9 mouse cellular contexts compared by ENCODE assay signal in genomic region chr4:55711500-55712341, GRCm38 (mm10).
A peak's percentile ranks its signal among the peaks of the same experiment; 100 is the strongest.
DNase-seq lines count a peak whose midpoint lies in the region; ATAC-seq lines count a peak whose summit lies in the region.
"Had no signal": no experiment of that assay in that cellular context is flagged by ENCODE, and none has a peak within 500 bp of the region (broad histone marks: within the 10 kb centered on the region; RNA-seq: fewer than 3 reads in every experiment).

No protein-coding gene starts in this region.

- peak; percentile 68 for DNase-seq in left cerebral cortex, postnatal 4 days
- DNase-seq in left cerebral cortex, adult 9 months (ENCODE audit: low spot score in 2 of 2) = no peak
- DNase-seq in embryo, embryonic 10 days (ENCODE audit: low spot score) = peak; percentile 12
- peak; percentile 54 for DNase-seq in hindbrain, embryonic 14.5 days (ENCODE audit: low spot score)
- DNase-seq in midbrain, embryonic 14.5 days = peak; percentile 34
- no peak for DNase-seq in thymus, postnatal 10 days (ENCODE audit: low spot score in 2 of 2)
- no peak for DNase-seq in heart, postnatal 36 days
- no peak for DNase-seq in liver, embryonic 11.5 days (ENCODE audit: low spot score)

- H3K4me1 ChIP-seq in hindbrain, embryonic 14.5 days (replicated peaks; ENCODE audit: control insufficient read depth, insufficient read depth, low read length) = no peaks in the 10 kb centered on the region
- H3K4me1 ChIP-seq in midbrain, embryonic 14.5 days (ENCODE audit: control insufficient read depth, insufficient read depth, low read length) = no peaks in the 10 kb centered on the region
- H3K4me1 ChIP-seq in liver, embryonic 11.5 days (replicated peaks; ENCODE audit: control insufficient read depth, insufficient read depth, low read length) = no peaks in the 10 kb centered on the region

- H3K27me3 ChIP-seq in hindbrain, embryonic 14.5 days (ENCODE audit: control insufficient read depth, insufficient read depth, low read length) = no peaks in the 10 kb centered on the region
- H3K27me3 ChIP-seq in midbrain, embryonic 14.5 days (ENCODE audit: control insufficient read depth, insufficient read depth, low read length) = no peaks in the 10 kb centered on the region
- H3K27me3 ChIP-seq in liver, embryonic 11.5 days (replicated peaks; ENCODE audit: control insufficient read depth, insufficient read depth, low read length) = no peaks in the 10 kb centered on the region; the same call in 1 of the 2 replicates

- 34% methylated on average over 13 of the region's 13 CpGs for WGBS in hindbrain, embryonic 14.5 days
- WGBS in midbrain, embryonic 14.5 days = 45% methylated on average over 13 of the region's 13 CpGs
- WGBS in liver, embryonic 11.5 days = 55% methylated on average over 13 of the region's 13 CpGs

- no peaks in the 10 kb centered on the region for H3K36me3 ChIP-seq in hindbrain, embryonic 14.5 days (replicated peaks; ENCODE audit: control insufficient read depth, insufficient read depth)
- H3K36me3 ChIP-seq in midbrain, embryonic 14.5 days (ENCODE audit: control insufficient read depth, insufficient read depth, low read length) = no peaks in the 10 kb centered on the region
- H3K36me3 ChIP-seq in liver, embryonic 11.5 days (ENCODE audit: control insufficient read depth, insufficient read depth, low read length) = no peaks in the 10 kb centered on the region
- H3K36me3 ChIP-seq: G1E had no signal

- H3K27ac ChIP-seq in hindbrain, embryonic 14.5 days = no peak overlapping the region
- H3K27ac ChIP-seq in midbrain, embryonic 14.5 days (replicated peaks; ENCODE audit: low read depth, low read length) = no peak overlapping the region
- H3K27ac ChIP-seq in liver, embryonic 11.5 days (ENCODE audit: low read depth, low read length) = no peak overlapping the region

- no peak overlapping the region for H3K9ac ChIP-seq in hindbrain, embryonic 14.5 days
- no peak overlapping the region for H3K9ac ChIP-seq in midbrain, embryonic 14.5 days (replicated peaks; ENCODE audit: low read length)
- no peak overlapping the region for H3K9ac ChIP-seq in liver, embryonic 11.5 days (ENCODE audit: low read depth, low read length)

- no peak overlapping the region for H3K4me2 ChIP-seq in hindbrain, embryonic 14.5 days (replicated peaks)
- no peak overlapping the region for H3K4me2 ChIP-seq in midbrain, embryonic 14.5 days (ENCODE audit: low read length)
- no peak overlapping the region for H3K4me2 ChIP-seq in liver, embryonic 11.5 days

- no peaks in the 10 kb centered on the region for H3K9me3 ChIP-seq in hindbrain, embryonic 14.5 days (ENCODE audit: control insufficient read depth, low read length)
- H3K9me3 ChIP-seq in midbrain, embryonic 14.5 days (ENCODE audit: control insufficient read depth, low read length) = no peaks in the 10 kb centered on the region
- H3K9me3 ChIP-seq in liver, embryonic 11.5 days (ENCODE audit: control insufficient read depth, low read length) = no peaks in the 10 kb centered on the region

- no peak overlapping the region for H3K4me3 ChIP-seq in hindbrain, embryonic 14.5 days (replicated peaks; ENCODE audit: low read length)
- no peak overlapping the region for H3K4me3 ChIP-seq in midbrain, embryonic 14.5 days (replicated peaks; ENCODE audit: low read depth, low read length)
- no peak overlapping the region for H3K4me3 ChIP-seq in liver, embryonic 11.5 days (ENCODE audit: low read depth, low read length)

- ATAC-seq in hindbrain, embryonic 14.5 days (ENCODE audit: low FRiP score) = peak; percentile 83
- ATAC-seq in midbrain, embryonic 14.5 days (ENCODE audit: low FRiP score, low TSS enrichment) = peak; percentile 24; the same call in 1 of the 2 replicates
- ATAC-seq in liver, embryonic 11.5 days (replicated peaks; ENCODE audit: low FRiP score) = no peak

- intact Hi-C loops in left cerebral cortex, postnatal 4 days (cut with DNase I) = no loop called here
- intact Hi-C loops in heart, postnatal 36 days (cut with DNase I) = no loop called here

Comparison
In these comparisons a context has a peak if more than half of its experiments do, and no peak if none do; other contexts are left out.
1. DNase-seq: peak in left cerebral cortex, postnatal 4 days (single experiment), embryo, embryonic 10 days (single experiment), hindbrain, embryonic 14.5 days (single experiment) and midbrain, embryonic 14.5 days (single experiment); none in left cerebral cortex, adult 9 months (0 of 2), thymus, postnatal 10 days (0 of 2), heart, postnatal 36 days (0 of 2) and liver, embryonic 11.5 days (single experiment).